Mouse (Mus musculus): ENCODE measurements around the gene Gpr161. TPM values are rescaled to one million over a fixed set of nuclear protein-coding genes. Genes with fewer than 3 reads are reported as not detected.

The Gpr161 gene
- 2.5 and 4.8 TPM in 2 replicates for total RNA-seq (2014; rRNA removed; ENCODE audit: low replicate concordance)
- 0.19 and 0.31 TPM in 2 replicates for polyA plus RNA-seq (2015; fragmentation: Nextera tagmentation; extraction: Ambion mirVana)

DNA sequence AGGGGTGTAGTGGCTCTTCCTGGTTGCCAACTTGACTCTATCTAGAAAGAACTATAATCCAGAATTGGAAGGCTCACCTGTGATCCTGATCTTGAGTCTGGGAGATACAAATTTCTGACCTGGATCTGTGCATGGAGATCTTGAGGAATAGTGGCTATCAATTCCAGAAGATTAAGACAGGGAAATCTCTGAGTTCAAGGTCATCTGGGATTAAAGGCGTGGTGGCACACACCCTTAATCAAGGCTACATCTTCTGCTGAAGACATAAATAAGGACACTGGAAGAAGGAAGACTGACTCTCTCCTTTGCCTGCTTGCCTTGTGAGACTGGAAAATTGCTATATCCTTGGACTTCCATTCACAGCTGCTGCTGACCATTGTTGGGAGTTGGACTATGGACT, at the start of gene Gpr161:
Gpr161 (plus strand) TSS at position 301 of the 400 bp plus-strand sequence.
- Histone ChIP-seq H3K36me3 (replicated peaks; ENCODE audit: control insufficient read depth, insufficient read depth, low read length) (no peaks in the 10 kb centered on the region), H3K9ac (replicated peaks; ENCODE audit: low read depth, low read length) (no peak within 1 kb of the TSS), H3K9me3 (replicated peaks; ENCODE audit: control insufficient read depth, low read length) (no peaks in the 10 kb centered on the region), H3K4me3 (ENCODE audit: low read depth, low read length) (no peak within 1 kb of the TSS), H3K27me3 (ENCODE audit: control insufficient read depth, insufficient read depth, low read length) (no peaks in the 10 kb centered on the region), H3K4me2 (ENCODE audit: low read depth, low read length) (no peak within 1 kb of the TSS), H3K4me1 (ENCODE audit: control insufficient read depth, insufficient read depth) (no peaks in the 10 kb centered on the region), H3K27ac (ENCODE audit: low read depth) (no peak within 1 kb of the TSS)
- DNase-seq (ENCODE audit: low spot score) (no peak), ATAC-seq (ENCODE audit: insufficient read depth, low read depth) (no peak)
- 85% methylated on average over 1 of the region's 1 CpGs for WGBS
- TF ChIP-seq CTCF (IDR thresholded peaks at IDR 0.05; ENCODE audit: low read depth), result no peak

DNA sequence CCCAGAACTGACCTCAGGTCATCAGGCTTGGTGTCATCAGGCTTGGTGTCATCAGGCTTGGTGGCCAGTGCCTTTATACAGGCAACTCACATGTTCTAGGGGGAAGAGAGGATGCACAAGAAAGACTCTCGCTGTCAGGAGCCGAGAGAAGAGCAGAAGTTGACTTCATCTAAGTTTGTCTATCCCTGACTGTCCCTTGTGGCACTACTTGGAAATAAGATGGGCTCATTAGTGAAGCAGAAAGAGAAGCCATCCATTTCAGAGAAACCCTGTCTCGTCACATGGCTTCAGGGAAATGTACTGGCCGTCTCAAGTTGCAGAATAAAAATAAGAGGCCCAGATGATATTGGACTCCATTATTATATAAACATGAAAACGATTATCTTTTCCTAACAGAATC, 49.0 kb upstream of the Gpr161 start:
- Histone ChIP-seq H3K4me3 (ENCODE audit: low read depth, low read length) (no peak overlapping the region), H3K4me1 (ENCODE audit: control insufficient read depth, insufficient read depth) (no peaks in the 10 kb centered on the region), H3K4me2 (ENCODE audit: low read depth, low read length) (no peak overlapping the region), H3K9ac (replicated peaks; ENCODE audit: low read depth, low read length) (no peak overlapping the region), H3K27ac (ENCODE audit: low read depth) (no peak overlapping the region), H3K9me3 (replicated peaks; ENCODE audit: control insufficient read depth, low read length) (no peaks in the 10 kb centered on the region), H3K36me3 (replicated peaks; ENCODE audit: control insufficient read depth, insufficient read depth, low read length) (no peaks in the 10 kb centered on the region), H3K27me3 (ENCODE audit: control insufficient read depth, insufficient read depth, low read length) (no peaks in the 10 kb centered on the region)
- WGBS, result 75% methylated on average over 5 of the region's 5 CpGs
- TF ChIP-seq EP300 (IDR thresholded peaks at IDR 0.05; ENCODE audit: low read depth) (no peak), CTCF (IDR thresholded peaks at IDR 0.05; ENCODE audit: low read depth) (no peak)
- ATAC-seq (ENCODE audit: insufficient read depth, low read depth) (no peak), DNase-seq (ENCODE audit: low spot score) (no peak)

DNA sequence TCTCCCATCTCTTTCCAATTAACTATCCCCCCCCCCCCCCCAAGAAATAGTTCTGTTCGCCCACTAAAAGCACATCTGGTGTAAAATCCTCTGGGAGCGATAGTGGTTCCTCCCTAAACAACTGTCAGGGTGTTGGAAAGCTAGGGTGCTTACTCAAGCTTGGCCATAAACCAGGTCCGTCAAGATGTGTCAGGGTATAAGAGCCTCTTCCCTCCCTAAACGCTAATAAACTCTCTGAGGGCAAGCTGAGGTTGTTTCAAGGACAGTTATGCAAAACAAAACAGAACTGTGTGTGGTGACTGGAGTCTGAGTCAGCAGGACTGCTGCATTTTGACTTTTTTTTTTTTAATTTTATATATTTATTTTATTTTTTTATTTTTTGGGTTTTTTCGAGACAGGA, 48.5 kb upstream of the Gpr161 start:
- no peak for DNase-seq (ENCODE audit: low spot score)

DNA sequence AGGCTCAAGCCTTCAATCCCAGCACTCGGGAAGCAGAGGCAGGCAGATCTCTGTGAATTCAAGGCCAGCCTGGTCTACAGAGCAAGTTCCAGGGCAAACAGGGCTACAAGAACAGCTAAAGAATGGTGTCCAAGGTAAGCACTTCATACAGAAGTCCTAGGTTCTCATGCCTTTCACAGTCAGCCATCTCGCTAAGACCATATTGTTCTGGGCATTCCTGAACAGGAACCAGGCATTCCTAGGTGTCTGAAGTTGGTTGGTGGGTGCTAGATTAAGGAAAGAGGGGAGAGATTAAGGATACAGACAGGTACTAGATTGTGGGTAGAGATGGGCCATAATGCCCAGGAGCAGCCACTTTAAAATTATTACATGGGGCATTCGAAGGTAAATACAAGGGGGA, 47.8 kb upstream of the Gpr161 start:
- H3K4me1 ChIP-seq (ENCODE audit: control insufficient read depth, insufficient read depth), result no peaks in the 10 kb centered on the region
- ATAC-seq (ENCODE audit: insufficient read depth, low read depth), result no peak
- no peaks in the 10 kb centered on the region for H3K36me3 ChIP-seq (replicated peaks; ENCODE audit: control insufficient read depth, insufficient read depth, low read length)

More for the DNA sequence above, 48.5 kb upstream of the Gpr161 start:
- Histone ChIP-seq H3K9me3 (replicated peaks; ENCODE audit: control insufficient read depth, low read length) (no peaks in the 10 kb centered on the region), H3K4me1 (ENCODE audit: control insufficient read depth, insufficient read depth) (no peaks in the 10 kb centered on the region), H3K4me2 (ENCODE audit: low read depth, low read length) (no peak overlapping the region), H3K36me3 (replicated peaks; ENCODE audit: control insufficient read depth, insufficient read depth, low read length) (no peaks in the 10 kb centered on the region), H3K4me3 (ENCODE audit: low read depth, low read length) (no peak overlapping the region), H3K27ac (ENCODE audit: low read depth) (no peak overlapping the region), H3K27me3 (ENCODE audit: control insufficient read depth, insufficient read depth, low read length) (no peaks in the 10 kb centered on the region), H3K9ac (replicated peaks; ENCODE audit: low read depth, low read length) (no peak overlapping the region)
- TF ChIP-seq CTCF (IDR thresholded peaks at IDR 0.05; ENCODE audit: low read depth) (no peak), EP300 (IDR thresholded peaks at IDR 0.05; ENCODE audit: low read depth) (no peak)
- whole genome bisulfite sequencing, result 71% methylated on average over 5 of the region's 5 CpGs
- no peak for ATAC-seq (ENCODE audit: insufficient read depth, low read depth)

DNA sequence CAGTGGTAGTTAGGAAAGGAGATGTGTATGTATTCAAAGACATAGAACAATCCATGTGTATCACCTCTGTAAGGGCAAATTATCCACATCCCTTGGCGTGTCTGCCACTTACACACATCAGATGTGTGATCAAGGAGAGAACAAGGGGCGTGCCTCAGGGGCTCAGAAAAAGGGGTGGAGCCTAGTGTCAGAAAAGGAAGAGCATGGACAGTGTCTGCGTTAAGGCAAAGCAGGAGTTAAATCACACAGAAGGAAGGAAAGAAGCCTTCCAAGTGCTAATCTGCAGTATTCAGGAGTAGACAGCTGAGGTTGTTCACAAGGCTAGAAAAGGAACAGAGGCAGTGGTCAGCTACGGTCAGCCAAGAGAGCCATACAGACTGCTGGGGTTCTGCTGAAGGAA, 46.7 kb upstream of the Gpr161 start:
- no peak for ATAC-seq (ENCODE audit: insufficient read depth, low read depth)
- H3K36me3 ChIP-seq (replicated peaks; ENCODE audit: control insufficient read depth, insufficient read depth, low read length), result no peaks in the 10 kb centered on the region
- no peaks in the 10 kb centered on the region for H3K9me3 ChIP-seq (replicated peaks; ENCODE audit: control insufficient read depth, low read length)
- H3K27ac ChIP-seq (ENCODE audit: low read depth), result no peak overlapping the region
- no peak overlapping the region for H3K4me2 ChIP-seq (ENCODE audit: low read depth, low read length)
- no peak overlapping the region for H3K9ac ChIP-seq (replicated peaks; ENCODE audit: low read depth, low read length)
- DNase-seq (ENCODE audit: low spot score), result no peak
- H3K4me3 ChIP-seq (ENCODE audit: low read depth, low read length), result no peak overlapping the region
- H3K27me3 ChIP-seq (ENCODE audit: control insufficient read depth, insufficient read depth, low read length), result no peaks in the 10 kb centered on the region
- TF ChIP-seq EP300 (IDR thresholded peaks at IDR 0.05; ENCODE audit: low read depth), result no peak
- TF ChIP-seq CTCF (IDR thresholded peaks at IDR 0.05; ENCODE audit: low read depth), result no peak
- WGBS, result 39% methylated on average over 4 of the region's 4 CpGs
- no peaks in the 10 kb centered on the region for H3K4me1 ChIP-seq (ENCODE audit: control insufficient read depth, insufficient read depth)

More for the DNA sequence above, 47.8 kb upstream of the Gpr161 start:
- Histone ChIP-seq H3K4me3 (ENCODE audit: low read depth, low read length) (no peak overlapping the region), H3K4me2 (ENCODE audit: low read depth, low read length) (no peak overlapping the region), H3K27ac (ENCODE audit: low read depth) (no peak overlapping the region), H3K27me3 (ENCODE audit: control insufficient read depth, insufficient read depth, low read length) (no peaks in the 10 kb centered on the region), H3K9ac (replicated peaks; ENCODE audit: low read depth, low read length) (no peak overlapping the region), H3K9me3 (replicated peaks; ENCODE audit: control insufficient read depth, low read length) (no peaks in the 10 kb centered on the region)
- DNase-seq (ENCODE audit: low spot score), result no peak
- 78% methylated on average over 3 of the region's 3 CpGs for WGBS
- no peak for TF ChIP-seq CTCF (IDR thresholded peaks at IDR 0.05; ENCODE audit: low read depth)
- no peak for TF ChIP-seq EP300 (IDR thresholded peaks at IDR 0.05; ENCODE audit: low read depth)

DNA sequence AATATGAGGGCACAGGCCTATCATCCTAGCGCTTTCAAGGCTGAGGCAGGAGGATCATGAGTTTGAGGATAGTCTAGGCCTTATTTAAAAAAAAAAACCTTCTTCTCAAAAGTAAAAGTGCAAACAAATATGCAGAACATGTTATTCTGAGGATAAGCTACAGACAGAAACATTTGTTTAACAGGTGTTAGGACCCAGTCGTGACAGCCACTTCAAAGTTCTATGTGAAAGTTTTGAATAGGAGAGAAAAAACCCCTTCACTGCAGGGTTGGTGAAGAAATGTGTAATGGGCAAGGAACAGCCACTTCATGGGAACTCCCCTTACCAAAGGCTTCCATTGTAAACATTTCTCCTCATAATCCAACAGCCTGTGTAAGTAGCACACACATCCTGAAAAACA, 45.0 kb upstream of the Gpr161 start:
- H3K9ac ChIP-seq (replicated peaks; ENCODE audit: low read depth, low read length), result no peak overlapping the region
- no peak for ATAC-seq (ENCODE audit: insufficient read depth, low read depth)
- whole genome bisulfite sequencing, result 77% methylated on average over 2 of the region's 2 CpGs

More for the DNA sequence above, 45.0 kb upstream of the Gpr161 start:
- Histone ChIP-seq H3K27me3 (ENCODE audit: control insufficient read depth, insufficient read depth, low read length) (no peaks in the 10 kb centered on the region), H3K36me3 (replicated peaks; ENCODE audit: control insufficient read depth, insufficient read depth, low read length) (no peaks in the 10 kb centered on the region), H3K27ac (ENCODE audit: low read depth) (no peak overlapping the region), H3K9me3 (replicated peaks; ENCODE audit: control insufficient read depth, low read length) (no peaks in the 10 kb centered on the region), H3K4me2 (ENCODE audit: low read depth, low read length) (no peak overlapping the region), H3K4me1 (ENCODE audit: control insufficient read depth, insufficient read depth) (no peaks in the 10 kb centered on the region), H3K4me3 (ENCODE audit: low read depth, low read length) (no peak overlapping the region)
- TF ChIP-seq CTCF (IDR thresholded peaks at IDR 0.05; ENCODE audit: low read depth) (no peak), EP300 (IDR thresholded peaks at IDR 0.05; ENCODE audit: low read depth) (no peak)
- DNase-seq (ENCODE audit: low spot score), result no peak
